Mouse (Mus musculus) thymus, adult 18-20 months (tissue): ENCODE measurements around the gene Arpc1b.
"Not testable (repeated sequence)": the region's sequence is repeated elsewhere in the genome, so short reads cannot be mapped to it uniquely, and the experiment has no call there.

ENCODE experiments used
- DNase-seq, 2 experiments: peaks; one replicate each; pipeline ENCODE4 v3.0.0; 2022; ENCODE audit warnings: mixed read lengths in 2 of 2

The Arpc1b gene

GRCm38 (mm10) chr5:145114071-145114605 is at the start of gene Arpc1b:
TSS of gene Arpc1b (plus strand) at chr5:145114215.
- peak; percentile 59 to 61 for DNase-seq

- DNase-seq, result no peak
Measured at GRCm38 (mm10) chr5:145064765-145065340, 49.2 kb upstream of the Arpc1b start.

- DNase-seq, result no peak
Measured at GRCm38 (mm10) chr5:145068863-145069262, 45.2 kb upstream of the Arpc1b start.

- peak; percentile 9 to 11 for DNase-seq
Measured at GRCm38 (mm10) chr5:145069707-145070106, 44.3 kb upstream of the Arpc1b start.

- DNase-seq, result no peak
Measured at GRCm38 (mm10) chr5:145071342-145071741, 42.7 kb upstream of the Arpc1b start.

GRCm38 (mm10) chr5:145075081-145075480 is 38.9 kb upstream of the Arpc1b start:
- DNase-seq, result no peak

- no peak for DNase-seq
Measured at GRCm38 (mm10) chr5:145081866-145082613, 32.0 kb upstream of the Arpc1b start.

GRCm38 (mm10) chr5:145083201-145083600 is 30.8 kb upstream of the Arpc1b start:
- DNase-seq, result not testable (repeated sequence)

- peak; percentile 88 to 89 for DNase-seq
Measured at GRCm38 (mm10) chr5:145083632-145084451, 30.2 kb upstream of the Arpc1b start, which contains the start of the genes Arpc1a and Kpna7. TSS of gene Arpc1a (plus strand) at chr5:145083830. TSS of gene Kpna7 (minus strand) at chr5:145084030.

- no peak for DNase-seq
Measured at GRCm38 (mm10) chr5:145084822-145085221, 29.2 kb upstream of the Arpc1b start.

GRCm38 (mm10) chr5:145088186-145088585 is 25.8 kb upstream of the Arpc1b start:
- DNase-seq, result no peak

GRCm38 (mm10) chr5:145089878-145090277 is 24.1 kb upstream of the Arpc1b start:
- DNase-seq, result no peak

- DNase-seq, result no peak
Measured at GRCm38 (mm10) chr5:145096195-145096594, 17.8 kb upstream of the Arpc1b start.

GRCm38 (mm10) chr5:145098340-145098821 is 15.6 kb upstream of the Arpc1b start:
- DNase-seq, result no peak

GRCm38 (mm10) chr5:145100960-145101359 is 13.1 kb upstream of the Arpc1b start:
- DNase-seq, result no peak

- DNase-seq, result not testable (repeated sequence)
Measured at GRCm38 (mm10) chr5:145101451-145101850, 12.6 kb upstream of the Arpc1b start.

- DNase-seq, result no peak
Measured at GRCm38 (mm10) chr5:145102706-145103105, 11.3 kb upstream of the Arpc1b start.

- DNase-seq, result no peak
Measured at GRCm38 (mm10) chr5:145104328-145104727, 9.7 kb upstream of the Arpc1b start.

GRCm38 (mm10) chr5:145105694-145106275 is 8.2 kb upstream of the Arpc1b start:
- no peak for DNase-seq

GRCm38 (mm10) chr5:145110401-145110800 is 3.6 kb upstream of the Arpc1b start:
- DNase-seq, result no peak

GRCm38 (mm10) chr5:145112566-145112965 is 1.4 kb upstream of the Arpc1b start:
- DNase-seq, result no peak

GRCm38 (mm10) chr5:145113416-145113815 is 599 bp upstream of the Arpc1b start:
- DNase-seq, result no peak
